Comparison of ENCODE assay signal across 22 mouse cellular contexts in the genomic region with DNA sequence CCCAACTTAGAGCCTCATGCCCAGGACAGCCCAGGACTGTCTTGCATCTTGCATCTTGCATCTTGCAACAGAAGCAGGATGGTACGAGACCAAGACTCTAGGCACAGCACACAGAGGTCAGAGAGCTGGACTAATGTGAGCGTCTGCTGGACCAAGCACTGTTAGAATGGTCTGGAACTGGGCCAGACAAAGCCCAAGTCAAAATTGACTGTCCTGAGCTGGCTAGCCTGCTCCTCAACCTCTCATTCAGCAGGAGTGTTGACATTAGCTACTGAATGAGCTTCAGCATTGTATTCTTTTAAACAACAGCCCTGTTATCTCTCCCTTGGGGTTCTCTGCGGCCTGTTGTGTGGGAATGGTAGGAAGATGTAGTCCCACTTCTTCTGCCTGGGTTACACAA.
DNase-seq lines count a peak whose midpoint lies in the region; ATAC-seq lines count a peak whose summit lies in the region.
"Had no signal": no experiment of that assay in that cellular context is flagged by ENCODE, and none has a peak within 500 bp of the region (broad histone marks: within the 10 kb centered on the region; RNA-seq: fewer than 3 reads in every experiment).

No protein-coding gene starts in this region.

- ATAC-seq in frontal cortex, adult (ENCODE audit: low TSS enrichment), result no peak
- ATAC-seq: activated CD4-positive, CD25-positive, alpha-beta regulatory T cell, adult 4 months; CD4-positive, CD25-positive, alpha-beta regulatory T cell, adult 4 months; forebrain, embryonic 14.5 days; Patski had no signal

- DNase-seq in lung, adult 18-20 months, result peak; percentile 58 to 75
- no peak for DNase-seq in lung, postnatal 4 days
- peak; percentile 56 for DNase-seq in adipocyte (ENCODE audit: low spot score)
- peak; percentile 45 for DNase-seq in lung, postnatal 10 days
- DNase-seq in lung, postnatal 36 days, result peak; percentile 77
- no peak for DNase-seq in ovary, adult 18-20 months (ENCODE audit: low spot score)
- DNase-seq: adrenal gland, adult 2 months; adrenal gland, postnatal 10 days; adrenal gland, postnatal 25 days; B cell, adult 2 months; cerebellum, adult 11 months; cerebellum, adult 18-20 months; cerebellum, adult 8-10 months; cerebellum, adult 9-11 months; cerebellum, postnatal 14 days; cerebellum, postnatal 36 days; embryo, embryonic 11 days had no signal

Comparison
In these comparisons a context has a peak if more than half of its experiments do, and no peak if none do; other contexts are left out.
1. DNase-seq: peak in lung, adult 18-20 months (2 of 2), adipocyte (single experiment), lung, postnatal 10 days (single experiment) and lung, postnatal 36 days (single experiment); none in lung, postnatal 4 days (0 of 2) and ovary, adult 18-20 months (single experiment).